ENCODE assay signal across 19 mouse cellular contexts in the genomic region with DNA sequence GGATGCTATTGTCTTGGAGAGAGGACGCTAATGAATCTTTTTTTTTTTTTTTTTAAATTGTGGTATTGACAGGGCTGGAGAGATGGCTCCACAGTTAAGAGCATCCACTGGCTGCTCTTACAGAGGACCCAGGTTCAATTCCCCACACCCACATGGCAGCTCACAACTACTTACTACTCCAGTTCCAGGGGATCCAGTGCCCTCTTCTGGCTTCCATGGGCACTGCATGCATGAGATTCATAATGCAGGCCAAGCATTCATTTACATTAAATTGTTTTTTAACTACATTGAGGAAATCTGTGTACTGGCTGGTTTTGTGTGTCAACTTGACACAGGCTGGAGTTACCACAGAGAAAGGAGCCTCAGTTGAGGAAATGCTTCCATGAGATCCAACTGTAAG. TPM values are rescaled to one million over a fixed set of nuclear protein-coding genes. Genes with fewer than 3 reads are reported as not detected.
A peak's percentile ranks its signal among the peaks of the same experiment; 100 is the strongest.
DNase-seq lines count a peak whose midpoint lies in the region; ATAC-seq and TF ChIP-seq lines count a peak whose summit lies in the region.
"Had no signal": no experiment of that assay in that cellular context is flagged by ENCODE, and none has a peak within 500 bp of the region (broad histone marks: within the 10 kb centered on the region; RNA-seq: fewer than 3 reads in every experiment).

No protein-coding gene starts in this region.

- no peak for DNase-seq in midbrain, postnatal 0 days (ENCODE audit: low spot score)
- no peak for DNase-seq in midbrain, embryonic 10.5 days (ENCODE audit: low spot score)
- DNase-seq in thymus, postnatal 4 days = peak; percentile 52
- no peak for DNase-seq in c-Kit-positive CD71-positive TER-119-positive erythroid progenitor cells, embryonic 14.5 days (ENCODE audit: low spot score)
- DNase-seq: adrenal gland, adult 8-10 months; cerebellum, adult 18-20 months; embryo, embryonic 11 days; retina, postnatal 1 day had no signal

- no peak for ATAC-seq in intestine, postnatal 0 days
- ATAC-seq in intestine, embryonic 15.5 days = no peak
- no peak for ATAC-seq in midbrain, postnatal 0 days (ENCODE audit: low FRiP score)
- no peak for ATAC-seq in forebrain, embryonic 12.5 days (ENCODE audit: low FRiP score)

- TF ChIP-seq CTCF in intestine, postnatal 0 days (IDR thresholded peaks at IDR 0.05; ENCODE audit: low read depth) = peak; percentile 53
- TF ChIP-seq CTCF in midbrain, postnatal 0 days (IDR thresholded peaks at IDR 0.05) = peak; percentile 45
- 0 out of 2 replicates have a peak, but pooled peaks have one; percentile 26 for TF ChIP-seq CTCF in bone marrow, adult 2 months (IDR thresholded peaks at IDR 0.05; ENCODE audit: control insufficient read depth, insufficient read depth, low read length)

- no peaks in the 10 kb centered on the region for H3K9me3 ChIP-seq in intestine, postnatal 0 days (ENCODE audit: control insufficient read depth)
- H3K9me3 ChIP-seq in intestine, embryonic 15.5 days = no peaks in the 10 kb centered on the region
- H3K9me3 ChIP-seq in midbrain, postnatal 0 days (ENCODE audit: low read length) = no peaks in the 10 kb centered on the region
- H3K9me3 ChIP-seq in midbrain, embryonic 10.5 days (replicated peaks) = no peaks in the 10 kb centered on the region
- H3K9me3 ChIP-seq in forebrain, embryonic 12.5 days = no peaks in the 10 kb centered on the region
- H3K9me3 ChIP-seq: heart, embryonic 12.5 days; hindbrain, embryonic 15.5 days; midbrain, embryonic 12.5 days; neural tube, embryonic 12.5 days had no signal

- no peaks in the 10 kb centered on the region for H3K4me1 ChIP-seq in intestine, postnatal 0 days (replicated peaks; ENCODE audit: control insufficient read depth, insufficient read depth, low read length)
- H3K4me1 ChIP-seq in intestine, embryonic 15.5 days (replicated peaks) = 0 out of 2 replicates have a peak, but pooled peaks cover 2% of the 10 kb centered on the region
- H3K4me1 ChIP-seq in midbrain, postnatal 0 days (ENCODE audit: insufficient read depth, low read length) = no peaks in the 10 kb centered on the region
- H3K4me1 ChIP-seq in midbrain, embryonic 10.5 days = peaks cover 2% of the 10 kb centered on the region
- no peaks in the 10 kb centered on the region for H3K4me1 ChIP-seq in bone marrow, adult 2 months (ENCODE audit: control insufficient read depth, insufficient read depth, low read length)
- H3K4me1 ChIP-seq in forebrain, embryonic 12.5 days = peaks cover 2% of the 10 kb centered on the region
- H3K4me1 ChIP-seq: hindbrain, embryonic 15.5 days had no signal

- no peaks in the 10 kb centered on the region for H3K27me3 ChIP-seq in intestine, postnatal 0 days (replicated peaks; ENCODE audit: control insufficient read depth, insufficient read depth, low read length)
- no peaks in the 10 kb centered on the region for H3K27me3 ChIP-seq in intestine, embryonic 15.5 days (replicated peaks)
- no peaks in the 10 kb centered on the region for H3K27me3 ChIP-seq in midbrain, postnatal 0 days (ENCODE audit: insufficient read depth, low read length)
- peaks cover 9% of the 10 kb centered on the region for H3K27me3 ChIP-seq in midbrain, embryonic 10.5 days (ENCODE audit: low read depth, poor library complexity, severe bottlenecking)
- peaks cover 19% of the 10 kb centered on the region for H3K27me3 ChIP-seq in forebrain, embryonic 12.5 days
- H3K27me3 ChIP-seq: hindbrain, embryonic 15.5 days; neural tube, embryonic 12.5 days had no signal

- H3K27ac ChIP-seq in intestine, postnatal 0 days (ENCODE audit: low read depth, low read length) = no peak overlapping the region
- H3K27ac ChIP-seq in intestine, embryonic 15.5 days = no peak overlapping the region
- no peak overlapping the region for H3K27ac ChIP-seq in midbrain, postnatal 0 days (ENCODE audit: low read depth, low read length)
- no peak overlapping the region for H3K27ac ChIP-seq in midbrain, embryonic 10.5 days (replicated peaks)
- H3K27ac ChIP-seq in bone marrow, adult 2 months (ENCODE audit: control insufficient read depth, insufficient read depth, low read depth, low read length, poor library complexity) = no peak overlapping the region
- no peak overlapping the region for H3K27ac ChIP-seq in forebrain, embryonic 12.5 days
- H3K27ac ChIP-seq: hindbrain, embryonic 15.5 days; midbrain, embryonic 12.5 days; neural tube, embryonic 12.5 days had no signal

- no peak overlapping the region for H3K4me2 ChIP-seq in intestine, postnatal 0 days (replicated peaks; ENCODE audit: low read depth)
- H3K4me2 ChIP-seq in intestine, embryonic 15.5 days (replicated peaks) = no peak overlapping the region
- no peak overlapping the region for H3K4me2 ChIP-seq in midbrain, postnatal 0 days (ENCODE audit: low read depth, low read length, poor library complexity, severe bottlenecking)
- H3K4me2 ChIP-seq in forebrain, embryonic 12.5 days = no peak overlapping the region
- H3K4me2 ChIP-seq: heart, embryonic 12.5 days; hindbrain, embryonic 15.5 days; midbrain, embryonic 12.5 days; neural tube, embryonic 12.5 days had no signal

- H3K36me3 ChIP-seq in intestine, postnatal 0 days (ENCODE audit: control insufficient read depth, insufficient read depth) = no peaks in the 10 kb centered on the region
- H3K36me3 ChIP-seq in intestine, embryonic 15.5 days = no peaks in the 10 kb centered on the region
- no peaks in the 10 kb centered on the region for H3K36me3 ChIP-seq in midbrain, postnatal 0 days (ENCODE audit: insufficient read depth, low read length)
- no peaks in the 10 kb centered on the region for H3K36me3 ChIP-seq in midbrain, embryonic 10.5 days
- no peaks in the 10 kb centered on the region for H3K36me3 ChIP-seq in forebrain, embryonic 12.5 days (replicated peaks)
- H3K36me3 ChIP-seq: heart, embryonic 12.5 days; hindbrain, embryonic 15.5 days; midbrain, embryonic 12.5 days; neural tube, embryonic 12.5 days had no signal

- no peak overlapping the region for H3K4me3 ChIP-seq in intestine, postnatal 0 days (ENCODE audit: low read depth, low read length)
- H3K4me3 ChIP-seq in intestine, embryonic 15.5 days (replicated peaks) = no peak overlapping the region
- H3K4me3 ChIP-seq in midbrain, postnatal 0 days (ENCODE audit: low read depth, low read length) = no peak overlapping the region
- no peak overlapping the region for H3K4me3 ChIP-seq in midbrain, embryonic 10.5 days
- no peak overlapping the region for H3K4me3 ChIP-seq in bone marrow, adult 2 months (replicated peaks; ENCODE audit: control insufficient read depth, low read depth, low read length)
- no peak overlapping the region for H3K4me3 ChIP-seq in forebrain, embryonic 12.5 days (replicated peaks)
- H3K4me3 ChIP-seq: erythroblast, embryonic 14.5 days; heart, embryonic 12.5 days; hindbrain, embryonic 15.5 days; midbrain, embryonic 12.5 days; neural tube, embryonic 12.5 days had no signal

- WGBS in intestine, postnatal 0 days = 63% methylated on average over 1 of the region's 1 CpGs
- 87% methylated on average over 1 of the region's 1 CpGs for WGBS in intestine, embryonic 15.5 days
- WGBS in midbrain, postnatal 0 days = 46% methylated on average over 1 of the region's 1 CpGs
- 53% methylated on average over 1 of the region's 1 CpGs for WGBS in midbrain, embryonic 10.5 days
- 67% methylated on average over 1 of the region's 1 CpGs for WGBS in bone marrow, adult 2 months
- 56% methylated on average over 1 of the region's 1 CpGs for WGBS in forebrain, embryonic 12.5 days

- TF ChIP-seq POLR2A in bone marrow, adult 2 months (IDR thresholded peaks at IDR 0.05; ENCODE audit: borderline replicate concordance, control insufficient read depth, low read depth, low read length) = no peak

- H3K9ac ChIP-seq in intestine, postnatal 0 days (ENCODE audit: low read depth, low read length) = no peak overlapping the region
- H3K9ac ChIP-seq in intestine, embryonic 15.5 days = no peak overlapping the region
- no peak overlapping the region for H3K9ac ChIP-seq in midbrain, postnatal 0 days (replicated peaks; ENCODE audit: low read length, poor library complexity, severe bottlenecking)
- H3K9ac ChIP-seq in forebrain, embryonic 12.5 days = no peak overlapping the region
- H3K9ac ChIP-seq: heart, embryonic 12.5 days; hindbrain, embryonic 15.5 days; midbrain, embryonic 12.5 days; neural tube, embryonic 12.5 days had no signal

RNA-seq across cellular contexts. Expression of a gene that starts 13.5 kb away (rescaled TPM):
- 0.12 TPM in 1 of 2 replicates, not detected in the other for polyA plus RNA-seq in intestine, postnatal 0 days (2015; fragmentation: Nextera tagmentation; extraction: Ambion mirVana)
- 0.30 and 0.45 TPM in 2 replicates for polyA plus RNA-seq in intestine, embryonic 15.5 days (2015; fragmentation: Nextera tagmentation; extraction: Ambion mirVana)
- 0.11 and 1.9 TPM in 2 replicates for total RNA-seq in midbrain, postnatal 0 days (2014; rRNA removed)
- polyA plus RNA-seq in midbrain, postnatal 0 days (2015; fragmentation: Nextera tagmentation; extraction: Ambion mirVana) = 0.25 and 0.35 TPM in 2 replicates
- polyA plus RNA-seq in midbrain, embryonic 10.5 days (2016; fragmentation: Nextera tagmentation; extraction: Ambion mirVana) = 0.58 and 1.0 TPM in 2 replicates
- not detected in 2 replicates for polyA plus RNA-seq in bone marrow, adult 2 months (2011; ENCODE audit: insufficient read depth, insufficient read length, low replicate concordance, missing spikeins)
- polyA plus RNA-seq in forebrain, embryonic 12.5 days (2016; fragmentation: Nextera tagmentation; extraction: Ambion mirVana) = 0.74 and 1.2 TPM in 2 replicates
- total RNA-seq: adrenal gland, adult 8-10 months; left cerebral cortex, postnatal 25 days had no signal
- polyA plus RNA-seq: erythroblast, embryonic 14.5 days; urinary bladder, adult 2 months had no signal
